Mouse (Mus musculus): ENCODE results near the gene Ppm1a. TPM values are rescaled to one million over a fixed set of nuclear protein-coding genes. Genes with fewer than 3 reads are reported as not detected.

Ppm1a gene
- total RNA-seq, 2 experiments from 2014 or later: 215 to 234 TPM

- DNase-seq: no peak
Measured at GRCm38 (mm10) chr12:72825656-72826055, 68.4 kb downstream of the Ppm1a start.

GRCm38 (mm10) chr12:72828846-72829556 is 71.7 kb downstream of the Ppm1a start:
- DNase-seq: no peak

GRCm38 (mm10) chr12:72829777-72830176 is 72.5 kb downstream of the Ppm1a start:
- DNase-seq: no peak

- no peak for DNase-seq
Measured at GRCm38 (mm10) chr12:72830317-72830716, 73.1 kb downstream of the Ppm1a start.

GRCm38 (mm10) chr12:72831711-72832432 is 74.6 kb downstream of the Ppm1a start:
- peak; percentile 42 for DNase-seq

- no peak for DNase-seq
Measured at GRCm38 (mm10) chr12:72834773-72835517, 77.7 kb downstream of the Ppm1a start.

- no peak for DNase-seq
Measured at GRCm38 (mm10) chr12:72835518-72836015, 78.3 kb downstream of the Ppm1a start.

GRCm38 (mm10) chr12:72837302-72837701 is 80.0 kb downstream of the Ppm1a start:
- no peak for DNase-seq

GRCm38 (mm10) chr12:72841500-72841899 is 84.2 kb downstream of the Ppm1a start:
- DNase-seq: no peak

- DNase-seq: no peak
Measured at GRCm38 (mm10) chr12:72843135-72843534, 85.9 kb downstream of the Ppm1a start.

GRCm38 (mm10) chr12:72843555-72843954 is 86.3 kb downstream of the Ppm1a start:
- no peak for DNase-seq

GRCm38 (mm10) chr12:72843973-72844620 is 86.8 kb downstream of the Ppm1a start:
- DNase-seq: peak; percentile 76

GRCm38 (mm10) chr12:72845946-72846345 is 88.7 kb downstream of the Ppm1a start:
- DNase-seq: no peak

- DNase-seq: no peak
Measured at GRCm38 (mm10) chr12:72847725-72848124, 90.5 kb downstream of the Ppm1a start.

Other genes with a start within 250 kb of the Ppm1a start
- gene Pcnx4, start 221.1 kb upstream of the Ppm1a start, total RNA-seq (2021): 1 to 10 TPM; 2.5 TPM
- not detected for gene Gm4756, start 107.8 kb upstream of the Ppm1a start, total RNA-seq (2021)
- gene Dhrs7, start 92.5 kb upstream of the Ppm1a start, total RNA-seq (2021): 10 to 100 TPM; 17.3 to 26.6 TPM
- gene Six6, start 182.4 kb downstream of the Ppm1a start, total RNA-seq (2021): not detected
- gene 4930447C04Rik, start 183.3 kb downstream of the Ppm1a start, total RNA-seq (2021): under 1 TPM; 0.38 to 0.54 TPM